8 mouse cellular contexts compared by ENCODE assay signal in the genomic region with DNA sequence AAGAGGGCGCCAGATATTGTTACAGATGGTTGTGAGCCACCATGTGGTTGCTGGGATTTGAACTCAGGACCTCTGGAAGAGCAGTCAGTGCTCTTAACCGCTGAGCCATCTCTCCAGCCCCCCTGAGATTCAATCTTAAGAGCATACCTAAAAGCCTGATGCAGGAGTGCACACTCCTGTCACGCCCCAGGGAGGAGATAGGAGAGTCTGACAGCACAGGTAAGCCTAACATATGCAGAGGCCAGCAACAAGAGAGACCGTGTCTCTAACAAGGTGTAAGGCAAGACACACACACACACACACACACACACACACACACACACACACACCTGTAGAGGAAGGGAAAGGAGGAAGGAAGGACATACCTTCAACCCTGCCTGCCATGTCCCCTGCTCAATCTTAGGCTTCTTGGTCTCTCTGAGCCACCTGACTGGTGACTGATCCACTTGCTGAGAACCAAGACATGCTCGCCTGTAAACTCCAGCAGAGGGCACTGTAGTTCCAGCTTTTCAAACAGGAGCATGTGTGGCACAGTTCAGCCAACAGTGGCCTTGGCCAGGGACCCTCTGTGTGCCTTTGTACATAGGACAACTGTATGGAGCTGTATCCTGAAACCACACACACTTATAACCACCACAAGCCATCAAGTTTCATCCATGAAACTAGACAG. TPM values are rescaled to one million over a fixed set of nuclear protein-coding genes. Genes with fewer than 3 reads are reported as not detected.
A peak's percentile ranks its signal among the peaks of the same experiment; 100 is the strongest.
DNase-seq lines count a peak whose midpoint lies in the region; ATAC-seq and TF ChIP-seq lines count a peak whose summit lies in the region.

No protein-coding gene starts in this region.

- H3K27me3 ChIP-seq in MEL (ENCODE audit: control insufficient read depth in 1 of 2, insufficient read depth in 2 of 2, low read length in 2 of 2), result no peaks in the 10 kb centered on the region
- H3K27me3 ChIP-seq in forebrain, embryonic 12.5 days, result no peaks in the 10 kb centered on the region

- H3K79me2 ChIP-seq in MEL (ENCODE audit: control insufficient read depth, insufficient read depth, low read length, poor library complexity), result no peaks in the 10 kb centered on the region

- H3K9ac ChIP-seq in MEL (ENCODE audit: control insufficient read depth, low read depth, low read length, poor library complexity, severe bottlenecking), result no peak overlapping the region
- H3K9ac ChIP-seq in forebrain, embryonic 12.5 days, result no peak overlapping the region

- peak in 2 of 3 experiments; percentile 93 to 96 for TF ChIP-seq CTCF in MEL (IDR thresholded peaks at IDR 0.05 in 2 of 3, conservative IDR thresholded peaks at IDR 0.05 in 1 of 3; ENCODE audit: control insufficient read depth in 1 of 3, insufficient read depth in 1 of 3, low read depth in 2 of 3, low read length in 3 of 3, poor library complexity in 1 of 3, severe bottlenecking in 1 of 3)
- TF ChIP-seq CTCF in layer of hippocampus, adult 2 months (conservative IDR thresholded peaks at IDR 0.05), result peak; percentile 82
- TF ChIP-seq CTCF in lung, adult 2 months (IDR thresholded peaks at IDR 0.05; ENCODE audit: insufficient read depth, low read length), result peak; percentile 93

- H3K4me3 ChIP-seq in MEL (ENCODE audit: control insufficient read depth in 1 of 2, insufficient read depth in 1 of 2, low read depth in 2 of 2, low read length in 2 of 2), result no peak overlapping the region
- H3K4me3 ChIP-seq in forebrain, embryonic 12.5 days (replicated peaks), result no peak overlapping the region
- H3K4me3 ChIP-seq in layer of hippocampus, adult 2 months, result no peak overlapping the region
- no peak overlapping the region for H3K4me3 ChIP-seq in lung, adult 2 months (replicated peaks; ENCODE audit: extremely low read depth, low read depth, low read length)

- no peak overlapping the region for H3K27ac ChIP-seq in MEL (ENCODE audit: control insufficient read depth, low read depth, low read length)
- H3K27ac ChIP-seq in forebrain, embryonic 12.5 days, result no peak overlapping the region
- H3K27ac ChIP-seq in layer of hippocampus, adult 2 months, result no peak overlapping the region

- peak; percentile 96 for DNase-seq in MEL (ENCODE audit: low read depth, low spot score)
- DNase-seq in c-Kit-positive CD71-positive TER-119-negative erythroid progenitor cells, embryonic 14.5 days (ENCODE audit: low read depth), result peak; percentile 83
- DNase-seq in heart, postnatal 4 days, result peak; percentile 87
- DNase-seq in layer of hippocampus, adult 2 months (ENCODE audit: low spot score in 2 of 2), result peak; percentile 74 to 79
- DNase-seq in lung, adult 2 months, result peak; percentile 73
- DNase-seq in retina, adult 2 months (ENCODE audit: low read depth, low spot score), result peak; percentile 85
- DNase-seq in thymus, postnatal 4 days, result peak; percentile 84

- peak; percentile 86 for ATAC-seq in forebrain, embryonic 12.5 days (ENCODE audit: low FRiP score)

- TF ChIP-seq EP300 in MEL (IDR thresholded peaks at IDR 0.05; ENCODE audit: low read depth in 1 of 2, low read length in 2 of 2), result no peak

- TF ChIP-seq POLR2A in MEL (IDR thresholded peaks at IDR 0.05; ENCODE audit: control insufficient read depth in 1 of 2, insufficient read depth in 1 of 2, low read depth in 1 of 2, low read length in 2 of 2, poor library complexity in 1 of 2), result no peak
- no peak for TF ChIP-seq POLR2A in lung, adult 2 months (IDR thresholded peaks at IDR 0.05; ENCODE audit: borderline replicate concordance, extremely low read depth, low read depth, low read length)

- H3K9me3 ChIP-seq in MEL (replicated peaks; ENCODE audit: insufficient read depth, low read length), result no peaks in the 10 kb centered on the region
- H3K9me3 ChIP-seq in forebrain, embryonic 12.5 days, result no peaks in the 10 kb centered on the region

- H3K4me2 ChIP-seq in forebrain, embryonic 12.5 days, result no peak overlapping the region

- WGBS in forebrain, embryonic 12.5 days, result 36% methylated on average over 5 of the region's 5 CpGs
- WGBS in lung, adult 2 months, result 33% methylated on average over 5 of the region's 5 CpGs

- TF ChIP-seq RAD21 in MEL (IDR thresholded peaks at IDR 0.05; ENCODE audit: low read depth, low read length), result peak; percentile 100

- H3K4me1 ChIP-seq in MEL (ENCODE audit: control insufficient read depth in 1 of 2, insufficient read depth in 2 of 2, low read length in 2 of 2), result peaks cover 0 to 2% of the 10 kb centered on the region in 2 experiments; a peak in 2 of 4 replicates
- 0 out of 2 replicates have a peak, but pooled peaks cover 3% of the 10 kb centered on the region for H3K4me1 ChIP-seq in forebrain, embryonic 12.5 days
- no peaks in the 10 kb centered on the region for H3K4me1 ChIP-seq in lung, adult 2 months (ENCODE audit: control insufficient read depth, insufficient read depth, low read length)

- H3K36me3 ChIP-seq in MEL (ENCODE audit: control insufficient read depth in 1 of 2, insufficient read depth in 2 of 2, low read length in 2 of 2), result peaks cover 0 to 2% of the 10 kb centered on the region in 2 experiments; a peak in 1 of 4 replicates
- H3K36me3 ChIP-seq in forebrain, embryonic 12.5 days (replicated peaks), result no peaks in the 10 kb centered on the region

TF ChIP-seq in MEL, 35 proteins besides CTCF, POLR2A, EP300 and RAD21 (continues in another document):
- TF ChIP-seq CHD2 (IDR thresholded peaks at IDR 0.05; ENCODE audit: low read length) (no peak), CHD1 (IDR thresholded peaks at IDR 0.05; ENCODE audit: low read depth, low read length) (no peak), TCF12 (IDR thresholded peaks at IDR 0.05; ENCODE audit: low read depth, low read length) (no peak), KAT2A (conservative IDR thresholded peaks at IDR 0.05; ENCODE audit: low read depth, low read length) (no peak), SIN3A (IDR thresholded peaks at IDR 0.05; ENCODE audit: low read length) (peak; percentile 83), MXI1 (IDR thresholded peaks at IDR 0.05; ENCODE audit: low read depth, low read length) (peak; percentile 55; the same call in 1 of the 2 replicates), RCOR1 (IDR thresholded peaks at IDR 0.05; ENCODE audit: low read depth, low read length) (no peak), ELF1 (IDR thresholded peaks at IDR 0.05; ENCODE audit: low read depth, low read length) (no peak), POLR2AphosphoS5 (IDR thresholded peaks at IDR 0.05; ENCODE audit: borderline replicate concordance, low read depth, low read length) (no peak), NELFE (IDR thresholded peaks at IDR 0.05; ENCODE audit: low read depth, low read length) (no peak), POLR2AphosphoS2 (IDR thresholded peaks at IDR 0.05; ENCODE audit: low read length) (no peak), MEF2A (IDR thresholded peaks at IDR 0.05; ENCODE audit: extremely low read depth, insufficient replicate concordance, low read depth, low read length, poor library complexity, severe bottlenecking) (no peak), JUND (IDR thresholded peaks at IDR 0.05; ENCODE audit: low read depth, low read length) (no peak), USF2 (IDR thresholded peaks at IDR 0.05; ENCODE audit: borderline replicate concordance in 1 of 2, insufficient read depth in 1 of 2, low read depth in 1 of 2, low read length in 2 of 2) (no peak), ZC3H11A (IDR thresholded peaks at IDR 0.05; ENCODE audit: low read depth, low read length) (peak; percentile 100), TBP (IDR thresholded peaks at IDR 0.05; ENCODE audit: low read depth, low read length) (peak; percentile 75), MYC (IDR thresholded peaks at IDR 0.05; ENCODE audit: low read depth, low read length) (peak; percentile 85)

RNA-seq across cellular contexts. Expression of gene 4930415O20Rik, which starts 9.1 kb away (rescaled TPM):
- total RNA-seq in MEL (2012; rRNA removed), result 0.50 TPM in 1 of 2 replicates, not detected in the other
- polyA plus RNA-seq in MEL (2012; ENCODE audit: insufficient read depth in 1 of 2, insufficient read length in 2 of 2, low read depth in 1 of 2, low replicate concordance in 2 of 2, missing spikeins in 1 of 2), result under 1 TPM in 1 of 2 experiments, not detected in 1; 0.31 TPM
- polyA plus RNA-seq in forebrain, embryonic 12.5 days (2016; fragmentation: Nextera tagmentation; extraction: Ambion mirVana), result not detected in 2 replicates
- not detected for total RNA-seq in heart, postnatal 4 days (2021)
- total RNA-seq in layer of hippocampus, adult 2 months (2021), result not detected
- polyA plus RNA-seq in lung, adult 2 months (2012; rRNA removed), result not detected in 2 replicates

RNA-seq across cellular contexts. Expression of gene Ccnt1, which starts 9.2 kb away (rescaled TPM):
- total RNA-seq in MEL (2012; rRNA removed), result 40.5 and 44.0 TPM in 2 replicates
- 10 to 100 TPM; 19.5 to 63.2 TPM for polyA plus RNA-seq in MEL (2012; ENCODE audit: insufficient read depth in 1 of 2, insufficient read length in 2 of 2, low read depth in 1 of 2, low replicate concordance in 2 of 2, missing spikeins in 1 of 2)
- polyA plus RNA-seq in forebrain, embryonic 12.5 days (2016; fragmentation: Nextera tagmentation; extraction: Ambion mirVana), result 61.2 and 63.2 TPM in 2 replicates
- total RNA-seq in heart, postnatal 4 days (2021), result 10 to 100 TPM; 33.8 to 34.1 TPM
- 10 to 100 TPM; 43.8 to 48.3 TPM for total RNA-seq in layer of hippocampus, adult 2 months (2021)
- 10.4 and 13.0 TPM in 2 replicates for polyA plus RNA-seq in lung, adult 2 months (2012; rRNA removed)

RNA-seq across cellular contexts. Expression of gene Adcy6, which starts 29.9 kb away (rescaled TPM):
- 58.9 and 76.0 TPM in 2 replicates for total RNA-seq in MEL (2012; rRNA removed)
- polyA plus RNA-seq in MEL (2012; ENCODE audit: insufficient read depth in 1 of 2, insufficient read length in 2 of 2, low read depth in 1 of 2, low replicate concordance in 2 of 2, missing spikeins in 1 of 2), result 10 to 100 TPM in 1 of 2 experiments, not detected in 1; 77.3 TPM
- 12.9 and 14.2 TPM in 2 replicates for polyA plus RNA-seq in forebrain, embryonic 12.5 days (2016; fragmentation: Nextera tagmentation; extraction: Ambion mirVana)
- 100 to 1,000 TPM; 141 to 152 TPM for total RNA-seq in heart, postnatal 4 days (2021)
- 10 to 100 TPM; 49.6 to 52.4 TPM for total RNA-seq in layer of hippocampus, adult 2 months (2021)
- polyA plus RNA-seq in lung, adult 2 months (2012; rRNA removed), result 52.3 and 62.8 TPM in 2 replicates

RNA-seq across cellular contexts. Expression of gene Kansl2, which starts 45.9 kb away (rescaled TPM):
- total RNA-seq in MEL (2012; rRNA removed), result 150 and 157 TPM in 2 replicates
- 100 to 1,000 TPM in 1 of 2 experiments, not detected in 1; 170 TPM for polyA plus RNA-seq in MEL (2012; ENCODE audit: insufficient read depth in 1 of 2, insufficient read length in 2 of 2, low read depth in 1 of 2, low replicate concordance in 2 of 2, missing spikeins in 1 of 2)
- 178 and 183 TPM in 2 replicates for polyA plus RNA-seq in forebrain, embryonic 12.5 days (2016; fragmentation: Nextera tagmentation; extraction: Ambion mirVana)
- total RNA-seq in heart, postnatal 4 days (2021), result 10 to 100 TPM; 88.8 to 93.8 TPM
- total RNA-seq in layer of hippocampus, adult 2 months (2021), result 10 to 100 TPM; 62.2 to 62.5 TPM
- polyA plus RNA-seq in lung, adult 2 months (2012; rRNA removed), result 26.7 and 32.1 TPM in 2 replicates

RNA-seq across cellular contexts. Expression of gene Cacnb3, which starts 50.7 kb away (rescaled TPM):
- total RNA-seq in MEL (2012; rRNA removed), result 1.4 TPM in 2 replicates
- polyA plus RNA-seq in MEL (2012; ENCODE audit: insufficient read depth in 1 of 2, insufficient read length in 2 of 2, low read depth in 1 of 2, low replicate concordance in 2 of 2, missing spikeins in 1 of 2), result 1 to 10 TPM in 1 of 2 experiments, not detected in 1; 8.5 TPM
- polyA plus RNA-seq in forebrain, embryonic 12.5 days (2016; fragmentation: Nextera tagmentation; extraction: Ambion mirVana), result 77.1 and 80.4 TPM in 2 replicates
- total RNA-seq in heart, postnatal 4 days (2021), result 10 to 100 TPM; 15.5 to 15.8 TPM
- 100 to 1,000 TPM; 207 to 212 TPM for total RNA-seq in layer of hippocampus, adult 2 months (2021)
- 34.1 and 37.1 TPM in 2 replicates for polyA plus RNA-seq in lung, adult 2 months (2012; rRNA removed)
